Mouse (Mus musculus) hindbrain, embryonic 14.5 days (tissue): ENCODE measurements around the gene Ly6g6c. TPM values are rescaled to one million over a fixed set of nuclear protein-coding genes. Genes with fewer than 3 reads are reported as not detected.

ENCODE experiments used
- ATAC-seq: fragments of 200-750 bp; cut with Nextera tagmentation; 2 replicates; pipeline ENCODE4 v1.8.0; 2017; ENCODE audit warnings: moderate number of reproducible peaks, mild to moderate bottlenecking, moderate TSS enrichment, moderate library complexity; ENCODE audit not compliant: low FRiP score
- DNase-seq: peaks from one replicate; pipeline ENCODE4 v3.0.0-alpha.2; 2015; ENCODE audit warnings: low spot score
- H3K27ac ChIP-seq: fragments of 300-500 bp; sonication (generic); 2 replicates; pipeline ENCODE4 v1.5.1; 2014; ENCODE audit warnings: mild to moderate bottlenecking, moderate library complexity
- H3K27me3 ChIP-seq: fragments of 300-500 bp; sonication (generic); 2 replicates; pipeline ENCODE4 v1.6.1; 2014; ENCODE audit warnings: mild to moderate bottlenecking, low read length, mixed read lengths; ENCODE audit not compliant: control insufficient read depth, insufficient read depth
- H3K36me3 ChIP-seq: fragments of 300-500 bp; sonication (generic); replicated peaks from 2 replicates; pipeline ENCODE4 v1.6.1; 2014; ENCODE audit not compliant: control insufficient read depth, insufficient read depth
- H3K4me1 ChIP-seq: fragments of 300-500 bp; sonication (generic); replicated peaks from 2 replicates; pipeline ENCODE4 v1.6.1; 2014; ENCODE audit warnings: antibody characterized with exemption, low read length, mixed read lengths; ENCODE audit not compliant: control insufficient read depth, insufficient read depth
- H3K4me2 ChIP-seq: fragments of 300-500 bp; sonication (generic); replicated peaks from 2 replicates; pipeline ENCODE4 v1.6.1; 2014; ENCODE audit warnings: mild to moderate bottlenecking, moderate library complexity
- H3K4me3 ChIP-seq: fragments of 300-500 bp; sonication (generic); replicated peaks from 2 replicates; pipeline ENCODE4 v1.5.1; 2014; ENCODE audit warnings: mild to moderate bottlenecking, low read length
- H3K9ac ChIP-seq: fragments of 300-500 bp; sonication (generic); 2 replicates; pipeline ENCODE4 v1.6.1; 2014
- H3K9me3 ChIP-seq: fragments of 300-500 bp; sonication (generic); 2 replicates; pipeline ENCODE4 v1.6.1; 2016; ENCODE audit warnings: low read length; ENCODE audit not compliant: control insufficient read depth
- whole genome bisulfite sequencing: fragments of 180-500 bp; shearing (Covaris S2); extraction: QIAGEN DNeasy Blood & Tissue Kit; methylation state at CpG from one replicate; pipeline ENCODE4 v1.1.7; 2014; 5-methylcytosine and 5-hydroxymethylcytosine counted together
- polyA plus RNA-seq: library from polyadenylated mRNA; unstranded; fragments of >200 nt; fragmentation: Nextera tagmentation; extraction: Ambion mirVana; gene quantifications from 2 replicates; pipeline ENCODE4 v1.2.1, GENCODE M21; 2014

The Ly6g6c gene
- polyA plus RNA-seq, 1 experiment from 2014 or later: not detected

GRCm38 (mm10) chr17:35044904-35045806 is 20.0 kb upstream of the Ly6g6c start:
- Histone ChIP-seq H3K9me3 (no peaks in the 10 kb centered on the region), H3K9ac (peak overlapping the region; percentile 84), H3K27me3 (no peaks in the 10 kb centered on the region), H3K27ac (no peak overlapping the region), H3K36me3 (no peaks in the 10 kb centered on the region), H3K4me2 (peak overlapping the region; percentile 99), H3K4me3 (peak overlapping the region; percentile 56; the same call in 1 of the 2 replicates), H3K4me1 (peaks cover 18% of the 10 kb centered on the region)
- ATAC-seq (no peak), DNase-seq (no peak)
- WGBS: 86% methylated on average over 7 of the region's 7 CpGs

- H3K9me3 ChIP-seq: no peaks in the 10 kb centered on the region
- peak overlapping the region; percentile 56 for H3K4me3 ChIP-seq
- peak overlapping the region; percentile 84 for H3K9ac ChIP-seq
- peak overlapping the region; percentile 43; the same call in 1 of the 2 replicates for H3K27ac ChIP-seq
- no peak for DNase-seq
- WGBS: 6% methylated on average over 42 of the region's 48 CpGs
- peaks cover 19% of the 10 kb centered on the region for H3K4me1 ChIP-seq
- peak; percentile 69; the same call in 1 of the 2 replicates for ATAC-seq
- H3K4me2 ChIP-seq: peak overlapping the region; percentile 99
- H3K36me3 ChIP-seq: no peaks in the 10 kb centered on the region
- no peaks in the 10 kb centered on the region for H3K27me3 ChIP-seq
Measured at GRCm38 (mm10) chr17:35045807-35046680, 19.1 kb upstream of the Ly6g6c start.

- peak; percentile 97 for DNase-seq
- Histone ChIP-seq H3K4me2 (peak within 1 kb of the TSS; percentile 99), H3K27me3 (no peaks in the 10 kb centered on the region), H3K4me1 (peaks cover 27% of the 10 kb centered on the region), H3K36me3 (no peaks in the 10 kb centered on the region), H3K9me3 (no peaks in the 10 kb centered on the region), H3K27ac (peak within 1 kb of the TSS; percentile 43; the same call in 1 of the 2 replicates), H3K9ac (peak within 1 kb of the TSS; percentile 84), H3K4me3 (peak within 1 kb of the TSS; percentile 56)
- WGBS: 2% methylated on average over 33 of the region's 33 CpGs
- ATAC-seq: peak; percentile 98
Measured at GRCm38 (mm10) chr17:35046681-35047455, 18.3 kb upstream of the Ly6g6c start, which contains the start of gene Msh5. Gene Msh5 (minus strand): TSS chr17:35046745.

GRCm38 (mm10) chr17:35047688-35048087 is 17.5 kb upstream of the Ly6g6c start:
- WGBS: 50% methylated on average over 1 of the region's 1 CpGs

GRCm38 (mm10) chr17:35048149-35048931 is 16.8 kb upstream of the Ly6g6c start:
- 39% methylated on average over 11 of the region's 11 CpGs for WGBS
- no peak for ATAC-seq
- Histone ChIP-seq H3K9me3 (no peaks in the 10 kb centered on the region), H3K4me2 (no peak overlapping the region), H3K4me3 (no peak overlapping the region), H3K4me1 (peaks cover 27% of the 10 kb centered on the region), H3K9ac (no peak overlapping the region), H3K27me3 (no peaks in the 10 kb centered on the region), H3K27ac (peak overlapping the region; percentile 14; the same call in 1 of the 2 replicates), H3K36me3 (0 out of 2 replicates have a peak, but pooled peaks cover 4% of the 10 kb centered on the region)
- no peak for DNase-seq

More at GRCm38 (mm10) chr17:35047688-35048087, 17.5 kb upstream of the Ly6g6c start:
- Histone ChIP-seq H3K4me2 (no peak overlapping the region), H3K4me3 (no peak overlapping the region), H3K27ac (no peak overlapping the region), H3K9me3 (no peaks in the 10 kb centered on the region), H3K4me1 (peaks cover 27% of the 10 kb centered on the region), H3K36me3 (0 out of 2 replicates have a peak, but pooled peaks cover under 1% of the 10 kb centered on the region), H3K27me3 (no peaks in the 10 kb centered on the region), H3K9ac (no peak overlapping the region)
- no peak for ATAC-seq
- no peak for DNase-seq

GRCm38 (mm10) chr17:35048932-35049440 is 16.2 kb upstream of the Ly6g6c start:
- Histone ChIP-seq H3K4me3 (no peak overlapping the region), H3K9ac (no peak overlapping the region), H3K27ac (peak overlapping the region; percentile 88; the same call in 1 of the 2 replicates), H3K9me3 (no peaks in the 10 kb centered on the region), H3K4me2 (peak overlapping the region; percentile 59), H3K4me1 (peaks cover 27% of the 10 kb centered on the region), H3K36me3 (0 out of 2 replicates have a peak, but pooled peaks cover 6% of the 10 kb centered on the region), H3K27me3 (no peaks in the 10 kb centered on the region)
- 74% methylated on average over 5 of the region's 5 CpGs for WGBS
- DNase-seq: no peak
- no peak for ATAC-seq

- 5% methylated on average over 11 of the region's 11 CpGs for WGBS
- Histone ChIP-seq H3K27ac (peak within 1 kb of the TSS; percentile 88), H3K9ac (peak within 1 kb of the TSS; percentile 62), H3K4me1 (peaks cover 27% of the 10 kb centered on the region), H3K9me3 (no peaks in the 10 kb centered on the region), H3K36me3 (0 out of 2 replicates have a peak, but pooled peaks cover 10% of the 10 kb centered on the region), H3K4me2 (peak within 1 kb of the TSS; percentile 59), H3K27me3 (no peaks in the 10 kb centered on the region), H3K4me3 (peak within 1 kb of the TSS; percentile 39)
- DNase-seq: peak; percentile 65
- ATAC-seq: peak; percentile 1; the same call in 1 of the 2 replicates
Measured at GRCm38 (mm10) chr17:35049561-35050016, 15.6 kb upstream of the Ly6g6c start, which contains the start of gene Clic1. Gene Clic1 (plus strand): TSS chr17:35049966.
